Mouse (Mus musculus): ENCODE results near the gene Pepd.

Pepd gene

DNA sequence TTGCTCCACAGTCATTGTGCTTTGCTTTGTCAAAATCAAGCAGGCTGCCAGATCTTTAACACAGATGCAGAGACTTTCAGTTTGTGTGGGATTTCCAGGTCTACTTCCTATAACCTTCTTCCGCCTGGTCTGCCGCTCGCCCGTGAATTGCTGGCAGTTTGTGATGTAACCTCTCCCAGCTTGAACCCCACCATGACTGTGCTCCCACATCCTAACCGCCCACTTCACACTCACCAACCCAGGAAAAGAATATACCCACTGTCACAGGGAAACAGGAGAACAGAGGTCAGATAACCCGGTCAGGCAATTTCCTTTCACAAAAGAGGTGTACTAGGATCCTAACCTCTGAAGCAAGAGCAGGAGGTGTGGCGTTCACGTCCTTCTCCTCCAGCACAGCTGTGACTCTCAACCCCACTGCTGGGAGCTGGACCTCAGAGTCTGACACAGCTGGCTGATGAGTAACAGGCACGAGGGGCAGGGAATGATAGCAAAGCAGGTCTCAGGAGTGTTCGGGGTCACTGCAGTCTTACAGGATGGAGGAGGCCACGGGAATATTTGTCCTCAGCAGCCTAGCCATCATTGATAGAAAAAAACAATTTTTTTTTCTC lies 72.5 kb downstream of the Pepd start:
- DNase-seq = peak; percentile 28 to 51

DNA sequence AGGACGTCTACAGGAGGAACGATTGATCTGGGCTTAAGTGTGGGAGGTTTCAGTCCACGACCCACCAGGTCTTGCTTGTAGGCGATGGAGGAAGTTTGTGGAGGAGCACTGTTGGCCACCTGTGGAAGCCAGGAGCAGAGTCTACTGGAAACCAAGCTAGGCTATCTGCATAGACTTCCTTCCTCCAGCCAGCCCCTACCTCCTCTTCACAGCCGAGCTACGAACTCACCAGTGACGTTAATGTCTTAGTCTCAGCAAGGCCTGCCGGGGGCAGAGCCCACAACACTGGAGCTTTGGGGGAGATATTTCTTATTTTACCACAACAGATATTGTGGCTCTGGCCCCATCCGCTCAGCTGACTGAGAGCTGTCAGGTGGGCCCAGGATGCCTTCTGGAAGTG lies 73.0 kb downstream of the Pepd start:
- DNase-seq = no peak

DNA sequence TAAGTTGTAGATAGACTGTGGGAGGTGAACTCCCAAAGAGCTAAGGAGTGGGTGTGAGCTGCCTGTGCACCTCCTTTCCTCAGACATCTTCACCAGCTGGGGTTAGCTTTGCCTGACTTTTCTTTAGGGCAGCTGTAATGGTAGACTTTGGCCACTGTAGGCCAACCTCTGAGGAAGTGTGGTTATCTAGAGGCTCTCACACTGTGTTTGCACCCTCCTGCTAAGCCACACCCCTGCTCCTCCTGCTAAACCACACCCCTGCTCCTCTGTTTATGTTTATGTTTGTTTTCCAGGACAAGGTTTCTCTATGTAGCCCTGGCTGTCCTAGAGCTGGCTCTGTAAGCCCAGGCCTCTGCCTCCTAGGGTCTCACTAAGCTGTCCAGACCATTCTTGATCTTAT lies 73.5 kb downstream of the Pepd start:
- DNase-seq = no peak

DNA sequence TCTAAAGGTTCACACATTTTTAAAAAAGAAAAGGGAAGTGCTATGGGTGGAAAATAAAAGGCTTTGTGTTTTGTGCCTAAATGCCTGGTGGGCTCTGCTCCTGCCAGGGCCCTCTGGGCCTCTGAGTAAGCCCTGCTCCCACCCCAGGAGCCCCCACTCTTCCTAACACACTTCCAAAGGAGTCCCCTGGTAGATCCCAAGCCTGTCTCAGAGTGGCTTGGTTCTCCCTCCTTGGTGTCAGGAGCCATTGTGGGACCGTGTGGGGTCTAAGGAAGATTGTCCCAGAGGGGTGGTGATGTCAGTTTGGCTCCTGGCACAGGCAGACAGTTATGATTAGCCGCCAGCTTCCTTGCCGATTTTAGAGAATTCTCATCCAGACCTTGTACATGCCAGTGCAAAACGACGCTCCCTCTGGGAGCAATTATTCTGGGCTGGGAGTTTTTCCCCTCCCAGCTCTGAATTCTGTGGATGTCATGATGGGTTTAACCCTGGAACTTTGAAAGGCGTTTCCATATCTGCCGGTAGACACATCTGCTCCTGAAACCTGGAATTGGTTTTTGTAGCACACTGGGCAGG lies 74.5 kb downstream of the Pepd start:
- DNase-seq = no peak

DNA sequence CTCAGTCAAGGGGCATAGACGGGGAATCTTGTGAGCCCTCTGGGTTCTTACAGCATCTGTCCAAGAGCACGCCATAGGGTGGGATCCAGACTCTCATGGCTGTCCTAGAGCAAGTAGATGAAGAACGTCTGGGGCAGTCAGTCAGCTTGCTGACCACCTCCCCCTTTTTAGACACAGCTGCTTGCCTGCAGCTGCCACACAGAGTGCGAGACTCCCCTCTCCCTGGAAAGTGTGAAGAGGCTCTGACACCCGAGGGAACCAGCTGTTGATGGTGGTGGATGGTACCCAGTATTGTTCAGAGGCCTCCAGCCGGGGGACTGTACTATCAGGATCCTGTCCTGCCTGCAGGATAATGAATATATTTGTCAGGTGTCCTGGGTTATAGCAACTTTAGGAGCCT lies 75.1 kb downstream of the Pepd start:
- no peak for DNase-seq

DNA sequence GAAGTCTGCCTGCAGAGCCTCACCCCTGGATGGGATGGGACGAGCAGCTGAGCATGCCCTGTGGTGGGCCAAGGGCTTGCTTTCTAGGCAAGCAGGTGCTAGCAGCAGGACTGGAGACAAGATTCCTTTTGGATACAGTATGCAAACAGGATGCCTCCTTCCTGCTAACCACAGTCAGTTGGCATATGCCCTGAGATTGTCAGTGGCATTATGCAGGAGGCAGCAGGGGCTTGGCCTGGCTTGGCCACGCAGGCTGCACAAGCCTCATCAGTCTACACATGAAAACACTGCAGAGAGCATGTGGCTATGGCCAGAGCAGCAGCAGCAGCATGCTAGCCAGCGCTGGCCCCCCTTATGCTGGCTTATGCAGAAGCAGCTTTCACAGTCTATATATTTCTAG lies 76.3 kb downstream of the Pepd start:
- DNase-seq = no peak

DNA sequence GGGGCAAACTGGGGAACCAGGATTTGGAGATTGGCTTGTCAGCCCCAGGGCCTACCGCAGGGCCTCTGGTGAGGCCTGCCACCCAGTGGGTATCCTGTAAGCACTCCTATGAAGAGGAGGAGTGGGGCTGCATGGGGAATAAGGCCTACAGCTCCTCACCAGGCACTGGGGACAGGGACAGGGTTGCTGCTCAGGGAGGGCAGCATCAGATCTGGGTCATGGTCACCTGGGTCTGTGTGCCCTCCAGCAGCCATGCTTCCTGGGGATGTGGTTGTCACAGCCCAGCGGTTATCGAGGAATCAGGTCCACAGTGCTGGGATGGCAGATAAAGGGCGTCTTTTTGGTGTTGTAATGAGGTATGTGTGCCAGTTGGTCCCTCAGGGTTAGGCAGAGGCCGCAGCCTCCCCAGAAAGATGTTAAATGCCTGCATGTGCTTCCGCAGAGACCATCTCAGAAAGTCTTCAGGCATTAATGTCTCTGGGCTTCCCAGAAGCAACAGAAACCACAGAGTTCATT lies 79.6 kb downstream of the Pepd start:
- no peak for DNase-seq

DNA sequence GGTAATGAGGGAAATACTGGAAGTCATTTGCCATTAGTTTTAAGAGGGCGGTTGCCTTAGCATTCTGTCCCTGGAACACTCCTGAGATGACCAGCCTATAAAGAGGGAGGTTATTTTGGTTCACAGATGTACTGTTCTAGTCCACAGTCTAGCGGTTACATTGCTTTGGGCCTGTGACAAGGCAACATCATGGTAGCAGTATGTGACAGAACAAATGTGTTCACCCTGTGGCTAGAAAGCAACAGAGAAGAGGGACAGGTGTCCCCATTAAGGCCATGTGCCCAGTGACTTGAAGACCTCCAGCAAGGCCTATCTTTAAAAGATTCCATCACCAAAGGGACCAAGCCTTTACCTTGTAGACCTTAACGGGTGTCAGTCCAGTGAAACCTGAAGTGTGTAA lies 80.6 kb downstream of the Pepd start:
- DNase-seq = no peak

DNA sequence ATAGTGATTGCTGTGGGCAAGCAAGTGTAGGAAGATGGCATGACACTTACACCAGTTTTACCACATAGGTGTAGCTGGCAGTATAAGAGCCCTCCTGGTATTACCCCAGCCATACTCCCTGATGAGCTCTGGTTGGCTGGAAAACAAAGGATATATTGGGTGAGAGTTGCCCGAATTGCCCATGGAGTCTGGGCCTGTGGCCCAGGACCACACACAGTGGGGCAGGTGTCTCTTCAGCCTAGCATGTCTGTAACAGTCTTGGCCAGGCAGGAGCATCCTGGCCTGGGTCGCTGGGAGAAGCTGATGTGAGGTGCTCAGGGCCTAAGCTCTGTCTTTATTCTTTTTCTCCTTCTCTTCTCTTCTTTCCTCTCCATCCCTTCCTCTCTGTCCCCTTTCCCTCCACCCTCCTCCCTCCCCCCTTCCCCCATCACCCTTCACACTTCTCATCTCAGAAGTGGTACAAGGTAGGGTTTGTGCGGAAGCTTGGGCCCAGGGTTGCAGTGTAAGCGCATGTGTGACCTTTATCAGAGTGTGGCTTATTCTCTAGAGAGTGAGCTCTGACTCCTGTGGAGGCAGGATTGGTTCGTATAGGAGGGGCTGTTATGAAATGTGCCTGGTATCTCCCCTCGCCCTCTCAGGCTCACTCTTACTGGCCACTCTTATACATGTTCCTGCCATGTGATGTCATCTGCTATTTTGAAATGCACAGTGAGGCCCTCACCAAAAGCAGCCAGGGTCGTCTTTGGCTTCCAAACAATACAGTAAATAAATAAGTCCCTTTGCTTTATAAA lies 83.9 kb downstream of the Pepd start:
- no peak for DNase-seq

DNA sequence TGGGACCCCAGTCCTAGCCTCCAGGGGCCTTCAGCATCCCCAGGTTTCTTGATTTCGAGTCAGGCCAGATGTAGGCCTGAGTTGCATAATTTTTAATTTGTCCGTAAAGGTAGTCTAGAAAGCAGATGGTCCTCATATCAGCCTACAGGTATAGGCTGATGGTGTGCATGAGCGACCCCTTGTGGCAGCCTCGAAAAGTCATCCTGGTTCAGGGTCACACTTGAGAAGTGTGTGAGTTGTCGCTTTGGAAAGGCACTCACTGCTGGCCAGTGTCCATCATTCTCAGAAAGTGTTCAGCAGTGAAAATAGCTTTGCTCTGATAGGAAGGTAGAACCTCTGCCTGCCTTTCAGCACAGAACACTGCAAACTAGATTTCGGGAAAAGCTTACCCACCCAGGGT lies 88.7 kb downstream of the Pepd start:
- peak; percentile 76 to 77 for DNase-seq

DNA sequence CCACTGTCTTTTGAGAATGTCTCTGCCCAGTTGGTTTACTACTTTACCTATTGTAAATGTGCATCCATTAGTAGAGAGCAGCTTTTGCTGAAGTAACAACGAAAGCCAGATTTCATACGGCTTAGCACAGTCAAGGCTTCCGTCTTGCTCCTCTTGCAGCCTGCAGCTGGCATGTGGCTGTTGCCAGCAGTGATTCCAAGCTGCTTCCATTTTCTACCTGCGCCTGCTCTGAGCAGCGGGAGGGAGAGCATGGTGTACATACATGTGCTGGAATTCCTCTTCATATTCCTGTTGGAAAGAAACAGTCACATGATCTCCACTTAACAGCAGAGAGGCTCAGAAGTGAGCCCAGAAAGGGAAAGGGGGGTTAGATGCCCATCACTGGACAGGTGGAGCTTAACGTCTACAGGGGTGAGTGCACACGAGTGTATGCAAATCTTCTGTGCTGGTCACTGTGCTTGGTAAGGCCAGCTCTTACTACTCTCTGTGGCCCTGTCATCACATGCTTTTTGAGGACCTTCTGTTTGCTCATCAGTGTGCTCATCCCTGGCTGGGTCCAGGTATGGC lies 91.1 kb downstream of the Pepd start:
- no peak for DNase-seq

DNA sequence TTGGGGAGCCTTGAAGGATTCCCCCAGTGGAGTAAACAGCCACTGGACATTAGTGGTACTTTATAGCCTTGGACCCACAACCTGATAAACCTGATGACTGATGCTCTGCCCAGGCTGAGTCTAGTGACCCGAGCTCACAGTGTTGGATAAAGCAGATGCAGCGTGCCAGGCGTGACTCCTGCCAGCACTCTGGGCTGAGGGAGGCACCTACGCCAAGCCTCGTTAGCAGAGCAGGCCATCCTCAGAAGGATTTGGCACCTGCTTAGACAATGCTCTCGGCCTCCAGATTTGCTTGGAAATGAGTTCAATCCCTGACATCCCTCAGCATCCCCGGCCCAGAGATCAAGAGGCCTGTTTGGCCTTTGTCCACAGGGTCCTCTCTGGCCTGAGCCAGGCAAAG lies 94.5 kb downstream of the Pepd start:
- no peak for DNase-seq

DNA sequence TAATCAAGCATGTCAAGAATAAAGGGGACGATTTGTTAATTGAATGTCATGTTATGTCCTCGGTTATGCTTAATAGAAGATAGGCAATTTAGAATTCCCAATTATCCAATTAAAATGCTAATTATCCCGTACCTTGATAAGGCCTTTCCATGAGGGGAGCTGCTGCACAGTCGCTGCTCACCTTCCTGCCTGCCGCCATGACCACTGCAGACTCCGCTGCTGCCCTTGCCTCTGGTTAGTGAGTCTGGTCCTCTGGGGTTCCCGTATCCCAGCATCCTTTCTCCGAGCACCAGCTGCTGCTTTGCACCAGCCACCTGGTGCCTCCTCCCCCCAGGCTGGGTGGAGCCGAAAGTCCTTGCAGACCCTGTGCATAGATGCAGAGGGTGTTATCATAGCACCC lies 101.0 kb downstream of the Pepd start:
- no peak for DNase-seq

DNA sequence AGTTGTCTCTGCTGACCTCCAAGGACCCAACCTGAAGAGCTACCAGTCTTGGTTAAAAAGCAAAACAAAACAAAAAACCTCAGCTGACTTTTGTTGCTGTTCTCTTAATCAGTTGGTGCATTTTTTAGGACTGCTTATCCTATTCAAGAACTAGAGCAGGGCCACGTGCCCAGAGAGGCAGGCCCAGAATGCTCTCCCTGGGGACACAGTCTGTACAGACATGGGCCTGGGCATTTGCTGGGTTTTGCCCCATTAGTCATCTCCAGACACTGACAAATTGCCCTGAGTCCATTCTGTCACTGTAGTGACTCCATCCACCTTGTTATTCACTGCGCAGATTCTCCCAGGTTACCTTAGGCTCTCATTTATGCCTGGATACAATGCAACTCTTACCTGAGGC lies 103.1 kb downstream of the Pepd start:
- no peak for DNase-seq

DNA sequence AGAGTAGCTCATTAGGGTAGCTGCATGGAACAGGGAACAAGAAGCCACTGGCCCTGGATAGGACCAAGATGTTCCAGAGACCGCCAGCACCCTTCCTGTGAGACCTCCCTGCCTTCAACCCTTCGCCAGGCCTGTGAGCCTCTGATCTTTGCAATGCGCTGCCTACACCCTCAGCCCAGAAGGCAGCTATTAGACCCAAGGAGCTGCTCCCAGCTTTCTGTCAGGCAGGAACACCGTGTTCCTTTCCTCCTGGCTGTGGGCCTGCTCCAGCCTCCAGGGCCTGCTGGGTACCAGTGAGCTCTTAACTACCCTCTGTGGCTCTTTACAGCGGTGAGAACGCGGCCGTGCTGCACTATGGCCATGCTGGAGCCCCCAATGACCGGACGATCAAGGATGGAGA lies 109.2 kb downstream of the Pepd start:
- no peak for DNase-seq

DNA sequence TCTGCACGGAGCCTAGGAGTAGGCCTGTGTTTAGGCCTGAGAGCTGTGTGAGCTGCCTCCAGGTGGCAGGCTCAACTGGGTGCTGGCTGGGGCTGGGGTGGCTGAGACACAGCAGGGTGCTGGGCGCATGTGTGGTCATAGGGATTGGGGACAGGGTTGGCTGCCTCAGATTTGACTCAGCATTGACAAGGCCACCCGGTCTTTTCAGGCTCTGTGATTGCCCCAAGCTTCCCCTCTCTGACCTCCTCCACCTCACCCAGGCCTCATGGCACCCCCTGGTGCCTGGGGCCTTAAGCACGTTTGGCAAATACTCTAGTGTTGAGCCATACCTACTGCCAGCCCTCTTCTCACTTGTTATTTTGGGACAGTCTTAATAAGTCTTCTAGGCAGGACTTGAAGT lies 111.1 kb downstream of the Pepd start:
- DNase-seq = no peak

DNA sequence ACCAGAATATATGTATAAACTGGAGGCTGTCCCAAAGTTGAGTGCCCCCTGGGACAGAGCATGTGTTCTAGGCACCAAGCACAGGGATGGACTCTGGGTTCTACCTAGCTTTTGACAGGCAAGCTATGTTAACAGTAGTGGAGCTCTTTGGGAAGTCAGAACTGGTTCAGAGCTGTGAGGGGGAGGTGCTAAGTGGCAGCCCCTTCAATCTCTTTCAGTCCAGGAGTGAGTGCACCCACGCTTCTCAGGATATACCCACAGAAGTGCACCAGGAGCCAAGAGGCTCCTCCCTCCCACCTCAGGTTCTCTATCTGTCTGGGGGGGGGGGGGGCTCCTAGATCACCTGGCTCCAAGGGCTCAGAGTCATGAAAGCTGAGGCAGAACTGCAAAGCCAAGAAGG lies 112.2 kb downstream of the Pepd start:
- DNase-seq = no peak

DNA sequence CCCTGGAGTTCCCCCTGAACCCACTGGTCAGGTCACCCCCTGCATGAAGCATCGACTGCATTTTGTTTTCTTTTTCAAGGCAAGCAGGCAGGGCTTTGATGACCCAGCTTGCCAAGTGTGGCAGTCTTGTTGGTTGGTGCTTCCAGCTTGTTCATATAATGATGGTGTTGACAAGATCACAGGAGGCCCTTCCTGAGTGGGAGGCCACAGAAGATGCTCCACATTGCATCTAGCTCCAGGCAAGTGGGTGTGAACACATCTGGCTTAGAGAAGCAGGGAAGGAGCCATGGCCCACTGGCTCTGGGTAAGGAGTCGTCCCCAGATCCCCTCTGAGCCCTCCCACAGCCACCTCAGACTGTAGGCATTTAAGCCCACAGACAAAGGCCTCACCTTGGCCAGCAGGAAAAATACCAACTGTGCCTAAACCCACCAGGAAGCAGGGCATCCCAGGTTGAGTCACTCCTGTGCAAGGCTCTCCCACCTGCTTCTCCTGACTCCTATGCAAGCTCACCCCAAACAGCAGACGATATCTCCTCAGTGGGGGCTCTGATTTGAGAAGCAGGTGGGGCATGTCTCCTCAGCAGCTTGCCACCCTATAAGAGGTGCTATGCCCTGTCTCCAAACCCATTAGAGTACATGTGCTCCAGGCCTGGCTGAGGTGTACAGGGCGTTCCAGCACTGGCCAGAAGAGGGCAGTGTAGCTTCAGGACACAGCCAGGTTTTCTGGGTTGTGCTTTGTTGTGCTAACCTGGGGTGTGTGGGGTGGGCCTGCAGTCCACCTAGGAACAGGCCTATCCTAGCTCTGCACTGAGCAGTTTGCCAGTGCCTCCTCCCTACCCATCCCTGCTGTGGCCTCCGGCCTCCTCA lies 113.5 kb downstream of the Pepd start:
- DNase-seq = peak; percentile 87

DNA sequence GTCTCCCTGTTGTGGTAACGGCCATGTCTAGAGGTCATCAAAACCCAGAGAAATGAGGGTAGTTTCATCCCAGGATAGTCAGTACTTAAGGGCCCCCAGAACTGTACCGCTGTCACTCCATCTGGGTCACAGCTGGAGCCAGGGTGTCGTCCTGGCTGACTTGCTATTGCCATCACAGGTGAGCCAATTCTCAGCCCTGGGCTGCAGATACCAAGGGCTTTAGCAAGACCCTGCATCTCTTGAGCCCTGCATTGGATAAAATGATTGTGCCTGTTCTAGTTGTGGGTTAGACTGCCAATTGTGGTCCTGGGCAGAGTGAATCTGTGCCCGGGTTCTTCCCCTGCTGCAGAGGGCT lies 114.1 kb downstream of the Pepd start:
- no peak for DNase-seq

DNA sequence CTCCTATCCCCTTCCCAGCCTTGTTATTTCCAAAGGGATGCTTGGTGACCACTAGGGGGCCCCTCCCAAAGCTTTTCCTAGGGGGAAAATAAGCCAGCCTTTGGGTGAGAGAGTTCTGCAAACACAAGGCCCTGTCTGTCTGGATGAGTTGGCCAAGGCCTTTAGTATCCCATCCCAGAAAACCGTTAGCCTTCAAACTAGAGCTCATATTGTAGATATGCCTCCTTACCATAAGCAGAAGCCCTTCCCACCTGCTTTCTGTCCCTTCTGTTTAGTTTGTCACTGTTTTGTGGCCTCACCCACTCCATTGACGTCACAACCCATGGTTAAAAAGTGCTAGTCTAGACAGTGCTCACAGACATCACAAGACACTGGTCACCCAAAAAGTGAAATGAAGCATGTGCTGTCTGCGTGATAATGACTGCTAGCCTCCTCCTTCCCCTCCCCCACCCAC lies 114.7 kb downstream of the Pepd start:
- DNase-seq = peak; percentile 70 to 77

DNA sequence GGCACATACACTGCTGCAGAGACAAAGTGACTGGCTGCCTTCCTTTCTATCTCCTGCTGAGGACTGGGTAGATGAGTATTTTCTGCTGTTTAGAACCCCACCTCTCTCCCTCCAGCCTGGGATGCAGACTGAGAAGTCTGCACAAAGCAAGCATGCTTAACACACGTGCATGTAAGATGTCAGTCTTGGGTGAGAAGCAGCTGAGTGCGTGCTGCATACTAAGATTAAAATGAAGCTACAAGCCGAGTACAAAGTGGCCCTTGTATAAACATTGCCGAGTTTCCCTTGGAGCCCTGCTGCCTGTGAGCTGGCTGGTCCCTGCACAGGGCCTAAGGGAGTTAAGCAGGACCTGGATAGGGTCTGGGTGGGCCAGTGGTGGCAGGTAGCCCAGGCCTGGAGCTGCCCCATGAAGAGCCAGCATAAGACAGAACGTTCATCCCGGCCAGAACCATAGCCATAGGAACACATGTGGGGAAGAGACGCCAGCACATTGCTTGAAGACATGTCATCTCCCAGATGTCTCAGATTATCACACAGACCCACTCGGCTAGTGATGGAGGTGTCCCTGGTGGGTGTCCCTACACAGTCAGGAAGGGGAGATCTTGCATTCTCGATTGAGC lies 115.7 kb downstream of the Pepd start:
- DNase-seq = no peak

DNA sequence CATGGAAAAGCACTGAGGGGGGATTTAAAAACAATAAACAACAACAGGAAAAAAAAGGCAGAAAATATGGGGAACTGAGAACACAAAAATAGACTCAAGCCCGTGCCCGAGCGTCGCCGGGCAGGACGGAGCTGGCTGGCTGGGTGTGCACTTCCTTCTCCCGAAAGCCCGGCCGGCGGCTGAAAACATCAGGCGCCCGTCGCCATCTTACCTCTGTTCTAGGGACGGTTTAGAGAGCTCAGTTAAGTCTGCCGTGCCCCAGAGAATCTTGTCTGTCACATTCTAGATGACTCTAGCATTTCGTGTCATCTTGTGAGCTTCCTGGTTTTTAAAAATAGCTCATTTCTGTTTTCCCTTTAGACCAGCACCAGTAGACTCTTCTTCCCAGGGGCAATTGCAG lies 116.4 kb downstream of the Pepd start:
- no peak for DNase-seq

Data from kidney, postnatal 4 days (tissue).